Mouse (Mus musculus): ENCODE results near the gene Myl9. TPM values are rescaled to one million over a fixed set of nuclear protein-coding genes. Genes with fewer than 3 reads are reported as not detected.

Myl9 gene
- total and polyA plus RNA-seq, 3 experiments, result 1.2 to 1.3 TPM; not detected in 1

GRCm38 (mm10) chr2:156741265-156741664 lies 34.0 kb upstream of the Myl9 start:
- Histone ChIP-seq H3K9me3 (replicated peaks; ENCODE audit: insufficient read depth, low read length) (no peaks in the 10 kb centered on the region), H3K79me2 (ENCODE audit: control insufficient read depth, insufficient read depth, low read length, poor library complexity) (no peaks in the 10 kb centered on the region), H3K4me1 (ENCODE audit: control insufficient read depth in 1 of 2, insufficient read depth in 2 of 2, low read length in 2 of 2) (no peaks in the 10 kb centered on the region), H3K4me3 (ENCODE audit: control insufficient read depth in 1 of 2, insufficient read depth in 1 of 2, low read depth in 2 of 2, low read length in 2 of 2) (no peak overlapping the region), H3K27ac (ENCODE audit: control insufficient read depth, low read depth, low read length) (no peak overlapping the region), H3K27me3 (ENCODE audit: control insufficient read depth in 1 of 2, insufficient read depth in 2 of 2, low read length in 2 of 2) (no peaks in the 10 kb centered on the region), H3K9ac (ENCODE audit: control insufficient read depth, low read depth, low read length, poor library complexity, severe bottlenecking) (no peak overlapping the region), H3K36me3 (ENCODE audit: control insufficient read depth in 1 of 2, insufficient read depth in 2 of 2, low read length in 2 of 2) (no peaks in the 10 kb centered on the region)
- no peak for DNase-seq (ENCODE audit: low read depth, low spot score)
- TF ChIP-seq MYC (IDR thresholded peaks at IDR 0.05; ENCODE audit: low read depth, low read length) (no peak), POLR2AphosphoS5 (IDR thresholded peaks at IDR 0.05; ENCODE audit: borderline replicate concordance, low read depth, low read length) (no peak), POLR2AphosphoS2 (IDR thresholded peaks at IDR 0.05; ENCODE audit: low read length) (no peak), CHD2 (IDR thresholded peaks at IDR 0.05; ENCODE audit: low read length) (no peak), MXI1 (IDR thresholded peaks at IDR 0.05; ENCODE audit: low read depth, low read length) (no peak), SIN3A (IDR thresholded peaks at IDR 0.05; ENCODE audit: low read length) (no peak)

- Histone ChIP-seq H3K79me2 (ENCODE audit: control insufficient read depth, insufficient read depth, low read length, poor library complexity) (no peaks in the 10 kb centered on the region), H3K4me3 (ENCODE audit: control insufficient read depth in 1 of 2, insufficient read depth in 1 of 2, low read depth in 2 of 2, low read length in 2 of 2) (no peak overlapping the region), H3K9me3 (replicated peaks; ENCODE audit: insufficient read depth, low read length) (no peaks in the 10 kb centered on the region), H3K27me3 (ENCODE audit: control insufficient read depth in 1 of 2, insufficient read depth in 2 of 2, low read length in 2 of 2) (no peaks in the 10 kb centered on the region), H3K4me1 (ENCODE audit: control insufficient read depth in 1 of 2, insufficient read depth in 2 of 2, low read length in 2 of 2) (no peaks in the 10 kb centered on the region), H3K27ac (ENCODE audit: control insufficient read depth, low read depth, low read length) (no peak overlapping the region), H3K36me3 (ENCODE audit: control insufficient read depth in 1 of 2, insufficient read depth in 2 of 2, low read length in 2 of 2) (no peaks in the 10 kb centered on the region), H3K9ac (ENCODE audit: control insufficient read depth, low read depth, low read length, poor library complexity, severe bottlenecking) (no peak overlapping the region)
- no peak for DNase-seq (ENCODE audit: low read depth, low spot score)
- TF ChIP-seq MAZ (IDR thresholded peaks at IDR 0.05; ENCODE audit: low read depth, low read length) (no peak), CHD1 (IDR thresholded peaks at IDR 0.05; ENCODE audit: low read depth, low read length) (no peak), TAL1 (IDR thresholded peaks at IDR 0.05; ENCODE audit: low read length) (no peak), SIN3A (IDR thresholded peaks at IDR 0.05; ENCODE audit: low read length) (no peak), CTCF (IDR thresholded peaks at IDR 0.05 in 2 of 3, conservative IDR thresholded peaks at IDR 0.05 in 1 of 3; ENCODE audit: control insufficient read depth in 1 of 3, insufficient read depth in 1 of 3, low read depth in 2 of 3, low read length in 3 of 3, poor library complexity in 1 of 3, severe bottlenecking in 1 of 3) (no peak), USF2 (IDR thresholded peaks at IDR 0.05; ENCODE audit: borderline replicate concordance in 1 of 2, insufficient read depth in 1 of 2, low read depth in 1 of 2, low read length in 2 of 2) (no peak), RCOR1 (IDR thresholded peaks at IDR 0.05; ENCODE audit: low read depth, low read length) (no peak), UBTF (IDR thresholded peaks at IDR 0.05; ENCODE audit: borderline replicate concordance, insufficient read depth, low read depth, low read length) (no peak), ZC3H11A (IDR thresholded peaks at IDR 0.05; ENCODE audit: low read depth, low read length) (no peak), JUND (IDR thresholded peaks at IDR 0.05; ENCODE audit: low read depth, low read length) (no peak), MEF2A (IDR thresholded peaks at IDR 0.05; ENCODE audit: extremely low read depth, insufficient replicate concordance, low read depth, low read length, poor library complexity, severe bottlenecking) (no peak), KAT2A (conservative IDR thresholded peaks at IDR 0.05; ENCODE audit: low read depth, low read length) (no peak), GATA1 (IDR thresholded peaks at IDR 0.05; ENCODE audit: low read depth, low read length) (no peak), ETS1 (IDR thresholded peaks at IDR 0.05; ENCODE audit: low read depth, low read length) (no peak), POLR2AphosphoS2 (IDR thresholded peaks at IDR 0.05; ENCODE audit: low read length) (no peak), CHD2 (IDR thresholded peaks at IDR 0.05; ENCODE audit: low read length) (no peak), MAFK (IDR thresholded peaks at IDR 0.05; ENCODE audit: borderline replicate concordance, low read depth, low read length) (no peak), ZKSCAN1 (IDR thresholded peaks at IDR 0.05; ENCODE audit: low read depth, low read length) (no peak)
These were observed 33.2 kb upstream of the Myl9 start for GRCm38 (mm10) chr2:156741998-156742397.
